Mouse (Mus musculus): ENCODE measurements around the gene Tex2.

Gene Tex2

DNA sequence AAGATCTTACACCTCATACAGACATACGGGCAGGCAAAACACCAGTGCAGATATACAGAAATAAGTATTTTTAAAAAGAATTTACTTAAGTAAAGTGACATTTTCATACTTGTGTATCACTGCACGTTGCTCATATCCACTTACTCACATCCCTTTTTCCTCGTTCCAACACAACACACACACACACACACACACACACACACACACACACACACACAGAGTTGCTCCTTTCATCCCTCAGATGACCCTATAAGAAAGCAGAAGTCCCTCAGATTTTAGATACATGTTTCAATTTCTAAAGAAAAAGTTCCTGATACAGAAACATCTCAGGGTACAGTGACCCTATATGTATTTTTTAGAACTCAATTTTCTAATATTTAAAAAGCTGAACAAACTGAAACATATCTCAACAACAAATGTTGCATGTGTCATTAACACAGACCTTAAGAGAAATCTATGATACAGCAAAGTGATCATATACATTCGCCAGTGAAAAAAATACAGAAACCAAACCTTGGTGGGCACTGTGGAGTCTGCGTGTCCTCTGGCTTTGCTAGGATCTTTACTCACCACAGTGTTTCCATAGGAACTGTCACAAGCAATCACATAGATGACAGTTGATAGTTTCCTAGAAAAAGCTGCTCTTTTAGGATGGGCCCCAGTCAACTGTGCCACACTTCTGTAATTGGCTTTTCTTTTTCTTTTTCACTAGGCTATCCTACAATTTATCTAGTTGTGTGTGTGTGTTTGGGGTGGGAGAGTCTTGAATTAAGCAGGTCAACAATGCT, 151.9 kb downstream of the Tex2 start:
- DNase-seq (ENCODE audit: low read depth in 2 of 2, low spot score in 2 of 2): no peak

DNA sequence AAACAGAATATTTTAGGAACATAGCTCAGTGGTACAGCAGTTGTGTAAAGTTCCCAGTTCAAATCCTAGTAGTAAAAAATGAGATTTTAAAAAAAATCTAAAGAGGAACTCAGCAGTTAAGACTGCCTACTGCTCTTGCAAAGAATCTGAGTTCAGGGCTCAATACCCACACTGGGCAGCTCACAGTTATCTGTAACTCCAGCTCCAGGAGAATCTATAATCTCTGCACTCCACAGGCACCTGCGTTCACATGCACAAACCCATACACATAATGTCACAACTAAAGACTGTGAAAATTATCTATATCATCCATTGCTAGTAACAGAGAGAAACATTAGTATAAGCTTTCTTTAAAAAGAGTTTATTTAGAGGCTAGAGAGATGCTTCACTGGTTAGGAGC, 152.6 kb downstream of the Tex2 start:
- no peak for DNase-seq (ENCODE audit: low read depth in 2 of 2, low spot score in 2 of 2)

DNA sequence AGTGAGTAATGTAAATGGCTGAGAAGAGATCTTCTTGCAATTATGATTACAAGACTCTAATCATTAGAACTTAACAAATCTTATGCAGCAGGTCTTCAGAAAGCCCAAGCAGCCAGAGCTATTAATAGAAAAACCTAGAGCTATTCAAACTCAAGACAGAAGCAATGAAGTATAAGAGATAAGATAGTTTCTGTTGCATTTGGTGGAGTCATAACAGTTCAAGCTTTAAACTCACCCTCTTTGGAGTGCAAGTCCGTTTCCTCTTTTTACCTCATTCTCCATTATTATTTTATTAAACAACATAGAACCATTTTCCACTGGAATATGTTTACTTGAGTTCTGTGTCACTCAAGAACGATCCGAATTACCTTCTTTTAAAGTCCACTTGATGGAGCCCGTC, 154.7 kb downstream of the Tex2 start:
- no peak for DNase-seq (ENCODE audit: low read depth in 2 of 2, low spot score in 2 of 2)
